32 mouse cellular contexts compared by ENCODE assay signal in the genomic region with DNA sequence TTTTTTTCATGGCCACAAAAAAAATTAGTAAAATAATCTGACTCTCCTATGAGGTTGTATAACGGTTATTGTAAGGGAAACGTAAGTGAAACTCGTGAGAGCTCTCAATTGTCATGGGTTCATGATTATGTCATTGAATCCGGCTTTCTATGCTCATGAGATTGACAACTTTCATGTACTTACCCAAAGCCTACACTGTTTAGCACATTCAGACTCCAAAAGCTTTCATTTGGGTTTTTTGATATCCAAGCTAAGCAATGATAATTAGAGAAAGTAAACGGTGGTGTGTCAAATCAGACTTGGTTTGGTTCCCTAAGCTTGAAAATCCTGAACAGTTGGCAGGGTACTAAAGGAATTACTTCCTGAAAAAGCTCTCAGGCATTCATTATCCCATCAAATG. TPM values are rescaled to one million over a fixed set of nuclear protein-coding genes. Genes with fewer than 3 reads are reported as not detected.
DNase-seq lines count a peak whose midpoint lies in the region; ATAC-seq and TF ChIP-seq lines count a peak whose summit lies in the region.
"Had no signal": no experiment of that assay in that cellular context is flagged by ENCODE, and none has a peak within 500 bp of the region (broad histone marks: within the 10 kb centered on the region; RNA-seq: fewer than 3 reads in every experiment).

No protein-coding gene starts in this region.

- H3K36me3 ChIP-seq in forebrain, embryonic 12.5 days (replicated peaks): no peaks in the 10 kb centered on the region
- H3K36me3 ChIP-seq in forebrain, embryonic 10.5 days (replicated peaks): no peaks in the 10 kb centered on the region
- no peaks in the 10 kb centered on the region for H3K36me3 ChIP-seq in limb, embryonic 14.5 days (ENCODE audit: control insufficient read depth, insufficient read depth, low read length)
- H3K36me3 ChIP-seq in limb, embryonic 10.5 days: no peaks in the 10 kb centered on the region
- H3K36me3 ChIP-seq in forebrain, embryonic 16.5 days (ENCODE audit: control insufficient read depth, insufficient read depth): no peaks in the 10 kb centered on the region
- H3K36me3 ChIP-seq: embryonic facial prominence, embryonic 12.5 days; G1E; heart, embryonic 12.5 days; heart, embryonic 15.5 days had no signal

- peak; percentile 41; the same call in 1 of the 2 replicates for ATAC-seq in forebrain, embryonic 12.5 days (ENCODE audit: low FRiP score)
- no peak for ATAC-seq in limb, embryonic 14.5 days (ENCODE audit: low FRiP score, low read depth)
- peak; percentile 75 for ATAC-seq in forebrain, embryonic 16.5 days
- ATAC-seq in frontal cortex, adult (ENCODE audit: low TSS enrichment): no peak
- ATAC-seq: hindbrain, postnatal 0 days; intestine, postnatal 0 days; Patski had no signal

- no peak overlapping the region for H3K4me2 ChIP-seq in forebrain, embryonic 12.5 days
- H3K4me2 ChIP-seq in limb, embryonic 14.5 days (replicated peaks; ENCODE audit: low read depth, low read length, severe bottlenecking): no peak overlapping the region
- no peak overlapping the region for H3K4me2 ChIP-seq in forebrain, embryonic 16.5 days (ENCODE audit: low read length)
- H3K4me2 ChIP-seq: embryonic facial prominence, embryonic 12.5 days; heart, embryonic 12.5 days; heart, embryonic 15.5 days; hindbrain, embryonic 14.5 days had no signal

- WGBS in forebrain, embryonic 12.5 days: 30% methylated on average over 5 of the region's 5 CpGs
- 62% methylated on average over 5 of the region's 5 CpGs for WGBS in forebrain, embryonic 10.5 days
- WGBS in limb, embryonic 14.5 days: 45% methylated on average over 5 of the region's 5 CpGs
- 79% methylated on average over 5 of the region's 5 CpGs for WGBS in limb, embryonic 10.5 days
- 12% methylated on average over 5 of the region's 5 CpGs for WGBS in forebrain, embryonic 16.5 days

- no peaks in the 10 kb centered on the region for H3K9me3 ChIP-seq in forebrain, embryonic 12.5 days
- H3K9me3 ChIP-seq in forebrain, embryonic 10.5 days: no peaks in the 10 kb centered on the region
- no peaks in the 10 kb centered on the region for H3K9me3 ChIP-seq in limb, embryonic 14.5 days (ENCODE audit: control insufficient read depth, low read length)
- H3K9me3 ChIP-seq in limb, embryonic 10.5 days (replicated peaks): no peaks in the 10 kb centered on the region
- H3K9me3 ChIP-seq in forebrain, embryonic 16.5 days (ENCODE audit: control insufficient read depth, low read length): no peaks in the 10 kb centered on the region
- H3K9me3 ChIP-seq: embryonic facial prominence, embryonic 12.5 days; heart, embryonic 12.5 days; heart, embryonic 15.5 days had no signal

- TF ChIP-seq POLR2A in limb, embryonic 14.5 days (IDR thresholded peaks at IDR 0.05; ENCODE audit: borderline replicate concordance, extremely low read depth, insufficient read depth, insufficient read length): no peak

- H3K4me3 ChIP-seq in forebrain, embryonic 12.5 days (replicated peaks): no peak overlapping the region
- H3K4me3 ChIP-seq in forebrain, embryonic 10.5 days: no peak overlapping the region
- no peak overlapping the region for H3K4me3 ChIP-seq in limb, embryonic 14.5 days (replicated peaks; ENCODE audit: low read length)
- H3K4me3 ChIP-seq in limb, embryonic 10.5 days: no peak overlapping the region
- no peak overlapping the region for H3K4me3 ChIP-seq in forebrain, embryonic 16.5 days (replicated peaks; ENCODE audit: low read length)
- H3K4me3 ChIP-seq: embryonic facial prominence, embryonic 12.5 days; erythroblast, embryonic 14.5 days; heart, embryonic 12.5 days; heart, embryonic 15.5 days had no signal

- no peak overlapping the region for H3K9ac ChIP-seq in forebrain, embryonic 12.5 days
- H3K9ac ChIP-seq in limb, embryonic 14.5 days (ENCODE audit: low read depth, low read length, severe bottlenecking): no peak overlapping the region
- no peak overlapping the region for H3K9ac ChIP-seq in forebrain, embryonic 16.5 days (replicated peaks; ENCODE audit: low read depth, low read length)
- H3K9ac ChIP-seq: embryonic facial prominence, embryonic 12.5 days; heart, embryonic 12.5 days; heart, embryonic 15.5 days; hindbrain, embryonic 14.5 days had no signal

- no peaks in the 10 kb centered on the region for H3K4me1 ChIP-seq in forebrain, embryonic 12.5 days
- 0 out of 2 replicates have a peak, but pooled peaks cover 6% of the 10 kb centered on the region for H3K4me1 ChIP-seq in forebrain, embryonic 10.5 days
- no peaks in the 10 kb centered on the region for H3K4me1 ChIP-seq in limb, embryonic 14.5 days (ENCODE audit: control insufficient read depth, insufficient read depth, low read length)
- no peaks in the 10 kb centered on the region for H3K4me1 ChIP-seq in limb, embryonic 10.5 days
- peaks cover 4% of the 10 kb centered on the region for H3K4me1 ChIP-seq in forebrain, embryonic 16.5 days (replicated peaks; ENCODE audit: control insufficient read depth, insufficient read depth, low read length)
- H3K4me1 ChIP-seq: embryonic facial prominence, embryonic 12.5 days; heart, embryonic 12.5 days; heart, embryonic 15.5 days had no signal

- H3K27me3 ChIP-seq in forebrain, embryonic 12.5 days: no peaks in the 10 kb centered on the region
- no peaks in the 10 kb centered on the region for H3K27me3 ChIP-seq in forebrain, embryonic 10.5 days (ENCODE audit: poor library complexity, severe bottlenecking)
- no peaks in the 10 kb centered on the region for H3K27me3 ChIP-seq in limb, embryonic 14.5 days (ENCODE audit: control insufficient read depth, insufficient read depth, low read length)
- H3K27me3 ChIP-seq in limb, embryonic 10.5 days (ENCODE audit: low read depth, poor library complexity, severe bottlenecking): no peaks in the 10 kb centered on the region
- no peaks in the 10 kb centered on the region for H3K27me3 ChIP-seq in forebrain, embryonic 16.5 days (replicated peaks; ENCODE audit: control insufficient read depth, insufficient read depth, low read length)
- H3K27me3 ChIP-seq: CH12.LX; embryonic facial prominence, embryonic 12.5 days; heart, embryonic 12.5 days; heart, embryonic 15.5 days had no signal

- no peak overlapping the region for H3K27ac ChIP-seq in forebrain, embryonic 12.5 days
- H3K27ac ChIP-seq in forebrain, embryonic 10.5 days: no peak overlapping the region
- no peak overlapping the region for H3K27ac ChIP-seq in limb, embryonic 14.5 days (replicated peaks; ENCODE audit: low read depth, low read length)
- H3K27ac ChIP-seq in limb, embryonic 10.5 days: no peak overlapping the region
- H3K27ac ChIP-seq in forebrain, embryonic 16.5 days (ENCODE audit: low read length): no peak overlapping the region
- H3K27ac ChIP-seq: embryonic facial prominence, embryonic 12.5 days; heart, embryonic 15.5 days; hindbrain, embryonic 14.5 days; hindbrain, postnatal 0 days had no signal

- DNase-seq in forebrain, embryonic 10.5 days (ENCODE audit: extremely low spot score, low spot score): no peak
- peak; percentile 3 for DNase-seq in limb, embryonic 14.5 days (ENCODE audit: low spot score)
- DNase-seq in limb, embryonic 10.5 days (ENCODE audit: low spot score): no peak
- no peak for DNase-seq in heart, postnatal 4 days
- DNase-seq: adrenal gland, adult 2 months; adrenal gland, postnatal 14 days; B cell, adult 2 months; cerebellum, adult 11-12 months; cerebellum, adult 8-10 months; cerebellum, postnatal 10 days; cerebellum, postnatal 36 days; embryo, embryonic 11 days; gastrocnemius, postnatal 25 days; heart, adult 18-20 months; heart, postnatal 10 days; heart, postnatal 36 days; kidney, adult 8-10 months had no signal

RNA-seq across cellular contexts. Expression of a gene that starts 33.0 kb away (rescaled TPM):
- polyA plus RNA-seq in forebrain, embryonic 12.5 days (2016; fragmentation: Nextera tagmentation; extraction: Ambion mirVana): 4.1 and 4.2 TPM in 2 replicates
- polyA plus RNA-seq in forebrain, embryonic 10.5 days (2016; fragmentation: Nextera tagmentation; extraction: Ambion mirVana): 0.80 and 1.0 TPM in 2 replicates
- polyA plus RNA-seq in limb, embryonic 14.5 days (2012; rRNA removed): 1.9 and 2.2 TPM in 2 replicates
- polyA plus RNA-seq in limb, embryonic 14.5 days (2014; fragmentation: Nextera tagmentation; extraction: Ambion mirVana): 1.8 and 2.4 TPM in 2 replicates
- polyA plus RNA-seq in limb, embryonic 10.5 days (2016; fragmentation: Nextera tagmentation; extraction: Ambion mirVana): 0.41 and 0.76 TPM in 2 replicates
- polyA plus RNA-seq in forebrain, embryonic 16.5 days (2015; fragmentation: Nextera tagmentation; extraction: Ambion mirVana): 14.6 and 21.6 TPM in 2 replicates
- total RNA-seq in heart, postnatal 4 days (2021): under 1 TPM in 1 of 2 experiments, not detected in 1; 0.11 TPM
- total RNA-seq: adrenal gland, adult 2 months; adrenal gland, postnatal 14 days; gastrocnemius, adult 8-10 months; gastrocnemius, postnatal 25 days; heart, postnatal 36 days had no signal
- polyA plus RNA-seq: erythroblast, embryonic 14.5 days; G1E; gonadal fat pad, adult 2 months; Patski had no signal

Comparison
In these comparisons a context has a peak if more than half of its experiments do, and no peak if none do; other contexts are left out.
1. ATAC-seq: peak in forebrain, embryonic 12.5 days (single experiment) and forebrain, embryonic 16.5 days (single experiment); none in limb, embryonic 14.5 days (single experiment) and frontal cortex, adult (single experiment).